Comparison of ENCODE assay signal across 10 mouse cellular contexts in the genomic region with DNA sequence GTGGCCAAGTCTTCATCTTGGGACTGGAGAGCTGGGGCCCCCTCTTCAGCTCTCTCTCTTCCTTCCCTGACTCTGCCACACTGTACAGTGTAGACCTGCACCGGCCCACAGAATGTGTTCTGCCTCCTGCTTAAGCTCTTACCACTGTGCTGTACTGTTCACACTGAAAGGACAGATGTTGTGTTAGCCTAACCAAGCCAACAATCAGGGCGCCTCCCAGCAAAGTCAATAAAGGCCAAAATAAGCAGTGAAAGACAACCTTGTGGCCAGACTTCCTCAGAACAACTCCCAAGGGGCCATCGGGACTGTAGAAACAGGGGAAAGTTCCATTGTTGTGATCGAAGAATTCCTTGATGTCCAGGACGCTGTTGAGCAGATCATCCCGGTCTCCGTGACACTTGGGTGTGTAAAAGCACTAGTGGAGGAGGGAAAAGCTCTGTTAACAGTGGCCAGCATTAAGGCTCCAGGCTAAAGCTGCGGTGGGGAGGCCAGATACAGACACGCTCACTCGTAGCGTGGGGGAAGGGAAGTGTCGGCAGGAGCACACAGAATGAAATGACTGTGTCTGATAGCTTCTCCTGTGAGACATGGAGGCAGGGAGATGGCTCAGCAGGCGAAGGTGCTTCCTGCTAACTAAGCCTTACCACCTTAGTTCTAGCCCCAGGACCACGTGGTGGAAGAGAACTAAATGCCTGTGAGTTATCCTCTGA. TPM values are rescaled to one million over a fixed set of nuclear protein-coding genes. Genes with fewer than 3 reads are reported as not detected.
A peak's percentile ranks its signal among the peaks of the same experiment; 100 is the strongest.
DNase-seq lines count a peak whose midpoint lies in the region; ATAC-seq and TF ChIP-seq lines count a peak whose summit lies in the region.
"Had no signal": no experiment of that assay in that cellular context is flagged by ENCODE, and none has a peak within 500 bp of the region (broad histone marks: within the 10 kb centered on the region; RNA-seq: fewer than 3 reads in every experiment).

No protein-coding gene starts in this region.

- H3K4me2 ChIP-seq in kidney, embryonic 14.5 days (replicated peaks; ENCODE audit: low read depth, low read length) = no peak overlapping the region
- H3K4me2 ChIP-seq in heart, postnatal 0 days (ENCODE audit: low read depth, low read length) = peak overlapping the region; percentile 39
- no peak overlapping the region; the same call in 1 of the 2 replicates for H3K4me2 ChIP-seq in midbrain, postnatal 0 days (ENCODE audit: low read depth, low read length, poor library complexity, severe bottlenecking)
- H3K4me2 ChIP-seq: liver, embryonic 11.5 days had no signal

- H3K27ac ChIP-seq in kidney, embryonic 14.5 days (ENCODE audit: low read depth, low read length) = no peak overlapping the region
- H3K27ac ChIP-seq in heart, postnatal 0 days (ENCODE audit: low read depth) = no peak overlapping the region
- H3K27ac ChIP-seq in midbrain, postnatal 0 days (ENCODE audit: low read depth, low read length) = no peak overlapping the region

- no peak for TF ChIP-seq CTCF in heart, postnatal 0 days (IDR thresholded peaks at IDR 0.05; ENCODE audit: low read depth)
- TF ChIP-seq CTCF in midbrain, postnatal 0 days (IDR thresholded peaks at IDR 0.05) = no peak

- no peaks in the 10 kb centered on the region for H3K36me3 ChIP-seq in kidney, embryonic 14.5 days (ENCODE audit: control insufficient read depth, insufficient read depth, low read length)
- 0 out of 2 replicates have a peak, but pooled peaks cover under 1% of the 10 kb centered on the region for H3K36me3 ChIP-seq in heart, postnatal 0 days (replicated peaks; ENCODE audit: control insufficient read depth, insufficient read depth, low read length)
- H3K36me3 ChIP-seq in midbrain, postnatal 0 days (ENCODE audit: insufficient read depth, low read length) = no peaks in the 10 kb centered on the region

- no peak for DNase-seq in kidney, adult 9 months
- peak; percentile 95 for DNase-seq in heart, adult 11 months
- DNase-seq in heart, postnatal 0 days (ENCODE audit: low spot score) = peak; percentile 36
- DNase-seq in midbrain, postnatal 0 days (ENCODE audit: low spot score) = no peak
- DNase-seq in left cerebral cortex, postnatal 36 days (ENCODE audit: low spot score in 2 of 2) = no peak
- DNase-seq in testis, postnatal 14 days (ENCODE audit: low spot score) = no peak
- DNase-seq in right cerebral cortex, adult 2 months (ENCODE audit: low spot score in 2 of 2) = no peak

- no peaks in the 10 kb centered on the region for H3K9me3 ChIP-seq in kidney, embryonic 14.5 days (ENCODE audit: control insufficient read depth, low read length)
- no peaks in the 10 kb centered on the region for H3K9me3 ChIP-seq in heart, postnatal 0 days (replicated peaks; ENCODE audit: control insufficient read depth, low read length)
- no peaks in the 10 kb centered on the region for H3K9me3 ChIP-seq in midbrain, postnatal 0 days (ENCODE audit: low read length)
- H3K9me3 ChIP-seq: megakaryocyte, embryonic 14.5 days had no signal

- no peak for TF ChIP-seq EP300 in heart, postnatal 0 days (IDR thresholded peaks at IDR 0.05; ENCODE audit: low read depth)

- H3K4me1 ChIP-seq in kidney, embryonic 14.5 days (ENCODE audit: control insufficient read depth, insufficient read depth, low read length) = peaks cover 14% of the 10 kb centered on the region
- H3K4me1 ChIP-seq in heart, postnatal 0 days (ENCODE audit: control insufficient read depth, insufficient read depth) = peaks cover 9% of the 10 kb centered on the region; the same call in 1 of the 2 replicates
- H3K4me1 ChIP-seq in midbrain, postnatal 0 days (ENCODE audit: insufficient read depth, low read length) = no peaks in the 10 kb centered on the region
- H3K4me1 ChIP-seq: megakaryocyte, embryonic 14.5 days had no signal

- no peak overlapping the region for H3K9ac ChIP-seq in kidney, embryonic 14.5 days (ENCODE audit: low read depth, low read length)
- no peak overlapping the region for H3K9ac ChIP-seq in heart, postnatal 0 days (replicated peaks; ENCODE audit: low read depth, low read length)
- no peak overlapping the region for H3K9ac ChIP-seq in midbrain, postnatal 0 days (replicated peaks; ENCODE audit: low read length, poor library complexity, severe bottlenecking)

- no peak overlapping the region for H3K4me3 ChIP-seq in kidney, embryonic 14.5 days (ENCODE audit: low read length)
- no peak overlapping the region for H3K4me3 ChIP-seq in heart, postnatal 0 days (ENCODE audit: low read depth, low read length)
- H3K4me3 ChIP-seq in midbrain, postnatal 0 days (ENCODE audit: low read depth, low read length) = no peak overlapping the region
- H3K4me3 ChIP-seq: megakaryocyte, embryonic 14.5 days had no signal

- WGBS in kidney, embryonic 14.5 days = 44% methylated on average over 14 of the region's 14 CpGs
- 44% methylated on average over 14 of the region's 14 CpGs for WGBS in heart, postnatal 0 days
- 70% methylated on average over 14 of the region's 14 CpGs for WGBS in midbrain, postnatal 0 days

- H3K27me3 ChIP-seq in kidney, embryonic 14.5 days (ENCODE audit: control insufficient read depth, insufficient read depth, low read length) = no peaks in the 10 kb centered on the region
- no peaks in the 10 kb centered on the region for H3K27me3 ChIP-seq in heart, postnatal 0 days (ENCODE audit: control insufficient read depth, insufficient read depth, low read length)
- no peaks in the 10 kb centered on the region for H3K27me3 ChIP-seq in midbrain, postnatal 0 days (ENCODE audit: insufficient read depth, low read length)

- ATAC-seq in kidney, embryonic 14.5 days (ENCODE audit: low FRiP score, low TSS enrichment) = 0 out of 2 replicates have a peak, but pooled peaks have one; percentile 41
- peak; percentile 62; the same call in 1 of the 2 replicates for ATAC-seq in heart, postnatal 0 days (ENCODE audit: insufficient read depth, low read depth)
- ATAC-seq in midbrain, postnatal 0 days (ENCODE audit: low FRiP score) = 0 out of 2 replicates have a peak, but pooled peaks have one; percentile 27

- intact Hi-C loops in left cerebral cortex, postnatal 36 days (cut with DNase I) = no loop called here

RNA-seq across cellular contexts. Expression of a gene that starts 19.7 kb away (rescaled TPM):
- polyA plus RNA-seq in kidney, embryonic 14.5 days (2014; fragmentation: Nextera tagmentation; extraction: Ambion mirVana) = not detected in 2 replicates
- total RNA-seq in heart, postnatal 0 days (2014; rRNA removed; ENCODE audit: low replicate concordance) = not detected in 2 replicates
- polyA plus RNA-seq in heart, postnatal 0 days (2015; fragmentation: Nextera tagmentation; extraction: Ambion mirVana) = 0.07 and 0.08 TPM in 2 replicates
- total RNA-seq in midbrain, postnatal 0 days (2014; rRNA removed) = 0.24 TPM in 1 of 2 replicates, not detected in the other
- polyA plus RNA-seq in midbrain, postnatal 0 days (2015; fragmentation: Nextera tagmentation; extraction: Ambion mirVana) = 0.09 and 0.12 TPM in 2 replicates
- total RNA-seq in left cerebral cortex, postnatal 36 days (2021) = under 1 TPM; 0.17 to 0.39 TPM

RNA-seq across cellular contexts. Expression of a gene that starts 37.7 kb away (rescaled TPM):
- polyA plus RNA-seq in kidney, embryonic 14.5 days (2014; fragmentation: Nextera tagmentation; extraction: Ambion mirVana) = 44.4 and 44.5 TPM in 2 replicates
- 59.5 and 60.6 TPM in 2 replicates for total RNA-seq in heart, postnatal 0 days (2014; rRNA removed; ENCODE audit: low replicate concordance)
- polyA plus RNA-seq in heart, postnatal 0 days (2015; fragmentation: Nextera tagmentation; extraction: Ambion mirVana) = 24.5 and 26.6 TPM in 2 replicates
- 50.2 and 64.6 TPM in 2 replicates for total RNA-seq in midbrain, postnatal 0 days (2014; rRNA removed)
- polyA plus RNA-seq in midbrain, postnatal 0 days (2015; fragmentation: Nextera tagmentation; extraction: Ambion mirVana) = 40.6 and 43.5 TPM in 2 replicates
- total RNA-seq in left cerebral cortex, postnatal 36 days (2021) = 10 to 100 TPM; 33.1 to 39.1 TPM

RNA-seq across cellular contexts. Expression of a gene that starts 56.9 kb away (rescaled TPM):
- polyA plus RNA-seq in kidney, embryonic 14.5 days (2014; fragmentation: Nextera tagmentation; extraction: Ambion mirVana) = 17.8 and 29.6 TPM in 2 replicates
- total RNA-seq in heart, postnatal 0 days (2014; rRNA removed; ENCODE audit: low replicate concordance) = 101 and 106 TPM in 2 replicates
- polyA plus RNA-seq in heart, postnatal 0 days (2015; fragmentation: Nextera tagmentation; extraction: Ambion mirVana) = 158 and 166 TPM in 2 replicates
- total RNA-seq in midbrain, postnatal 0 days (2014; rRNA removed) = 27.5 and 37.8 TPM in 2 replicates
- polyA plus RNA-seq in midbrain, postnatal 0 days (2015; fragmentation: Nextera tagmentation; extraction: Ambion mirVana) = 29.9 and 39.4 TPM in 2 replicates
- total RNA-seq in left cerebral cortex, postnatal 36 days (2021) = 100 to 1,000 TPM in 1 of 2 experiments, 10 to 100 TPM in 1; 96.7 to 124 TPM

Comparison
In these comparisons a context has a peak if more than half of its experiments do, and no peak if none do; other contexts are left out.
1. DNase-seq: peak in heart, adult 11 months (single experiment) and heart, postnatal 0 days (single experiment); none in kidney, adult 9 months (single experiment), midbrain, postnatal 0 days (single experiment), left cerebral cortex, postnatal 36 days (0 of 2), testis, postnatal 14 days (single experiment) and right cerebral cortex, adult 2 months (0 of 2).
2. Peak in every context shown above with its lines, with median percentiles within 50 percentile points of each other: ATAC-seq.